In genomic region chr11:95307526-95307925, GRCm38 (mm10) we compare ENCODE assay signal across 20 mouse cellular contexts. TPM values are rescaled to one million over a fixed set of nuclear protein-coding genes. Genes with fewer than 3 reads are reported as not detected.
DNase-seq lines count a peak whose midpoint lies in the region; ATAC-seq and TF ChIP-seq lines count a peak whose summit lies in the region.
"Had no signal": no experiment of that assay in that cellular context is flagged by ENCODE, and none has a peak within 500 bp of the region (broad histone marks: within the 10 kb centered on the region; RNA-seq: fewer than 3 reads in every experiment).

No protein-coding gene starts in this region.

- peak; percentile 24 for ATAC-seq in intestine, postnatal 0 days
- ATAC-seq in liver, embryonic 16.5 days (ENCODE audit: low read depth), result no peak
- ATAC-seq: midbrain, embryonic 16.5 days had no signal

- H3K36me3 ChIP-seq in CH12.LX (replicated peaks in 1 of 2; ENCODE audit: control insufficient read depth in 1 of 2, insufficient read depth in 1 of 2, low read length in 1 of 2), result peaks cover 21 to 54% of the 10 kb centered on the region in 2 experiments
- peaks cover 12% of the 10 kb centered on the region for H3K36me3 ChIP-seq in intestine, postnatal 0 days (ENCODE audit: control insufficient read depth, insufficient read depth)
- peaks cover 30% of the 10 kb centered on the region for H3K36me3 ChIP-seq in liver, embryonic 16.5 days (ENCODE audit: control insufficient read depth, insufficient read depth)

- no peak overlapping the region for H3K9ac ChIP-seq in CH12.LX (ENCODE audit: insufficient read depth, low read depth)
- no peak overlapping the region for H3K9ac ChIP-seq in intestine, postnatal 0 days (ENCODE audit: low read depth, low read length)
- no peak overlapping the region for H3K9ac ChIP-seq in liver, embryonic 16.5 days (ENCODE audit: low read depth, low read length)
- H3K9ac ChIP-seq: embryonic facial prominence, embryonic 13.5 days; forebrain, embryonic 12.5 days; lung, embryonic 14.5 days had no signal

- WGBS in intestine, postnatal 0 days, result 45% methylated on average over 8 of the region's 8 CpGs
- 47% methylated on average over 8 of the region's 8 CpGs for WGBS in liver, embryonic 16.5 days (ENCODE audit: insufficient replicate concordance)

- H3K4me3 ChIP-seq in CH12.LX (replicated peaks in 1 of 3; ENCODE audit: low read depth in 2 of 3, low read length in 2 of 3, poor library complexity in 1 of 3), result no peak overlapping the region
- no peak overlapping the region for H3K4me3 ChIP-seq in intestine, postnatal 0 days (ENCODE audit: low read depth, low read length)
- H3K4me3 ChIP-seq in liver, embryonic 16.5 days (ENCODE audit: low read depth, low read length), result no peak overlapping the region
- H3K4me3 ChIP-seq: embryonic facial prominence, embryonic 13.5 days; forebrain, embryonic 12.5 days; heart, embryonic 13.5 days; hindbrain, embryonic 10.5 days had no signal

- H3K27ac ChIP-seq in CH12.LX (ENCODE audit: insufficient read depth, low read depth), result no peak overlapping the region
- peak overlapping the region; percentile 58 for H3K27ac ChIP-seq in intestine, postnatal 0 days (ENCODE audit: low read depth, low read length)
- H3K27ac ChIP-seq in liver, embryonic 16.5 days (ENCODE audit: low read length), result 0 out of 2 replicates have a peak overlapping the region, but pooled peaks have one; percentile 1
- H3K27ac ChIP-seq: embryonic facial prominence, embryonic 13.5 days; forebrain, embryonic 12.5 days; heart, embryonic 13.5 days; hindbrain, embryonic 10.5 days had no signal

- TF ChIP-seq RAD21 in CH12.LX (IDR thresholded peaks at IDR 0.05; ENCODE audit: low read depth, low read length), result no peak

- peaks cover 65% of the 10 kb centered on the region for H3K79me2 ChIP-seq in CH12.LX (replicated peaks; ENCODE audit: control insufficient read depth, extremely low read depth, insufficient read depth, poor library complexity, severe bottlenecking)

- TF ChIP-seq POLR2A in CH12.LX (IDR thresholded peaks at IDR 0.05; ENCODE audit: low read depth, low read length), result no peak

- H3K4me1 ChIP-seq in CH12.LX (ENCODE audit: control insufficient read depth in 1 of 2, insufficient read depth in 2 of 2), result peaks cover 5 to 27% of the 10 kb centered on the region in 2 experiments; a peak in 3 of 4 replicates
- peaks cover 5% of the 10 kb centered on the region; the same call in 1 of the 2 replicates for H3K4me1 ChIP-seq in intestine, postnatal 0 days (replicated peaks; ENCODE audit: control insufficient read depth, insufficient read depth, low read length)
- peaks cover 26% of the 10 kb centered on the region for H3K4me1 ChIP-seq in liver, embryonic 16.5 days (ENCODE audit: control insufficient read depth, low read depth, low read length)

- H3K4me2 ChIP-seq in CH12.LX (ENCODE audit: insufficient read depth, low read depth, poor library complexity, severe bottlenecking), result peak overlapping the region; percentile 25; the same call in 1 of the 2 replicates
- peak overlapping the region; percentile 74; the same call in 1 of the 2 replicates for H3K4me2 ChIP-seq in intestine, postnatal 0 days (replicated peaks; ENCODE audit: low read depth)
- peak overlapping the region; percentile 96; the same call in 1 of the 2 replicates for H3K4me2 ChIP-seq in liver, embryonic 16.5 days (ENCODE audit: low read depth, low read length)
- H3K4me2 ChIP-seq: forebrain, embryonic 12.5 days had no signal

- peak; percentile 25 for DNase-seq in cerebellum, adult 11-12 months
- no peak for DNase-seq in cerebellum, postnatal 14 days
- DNase-seq in CH12.LX (ENCODE audit: extremely low read depth), result no peak
- DNase-seq in right cerebral cortex, postnatal 25 days, result no peak
- no peak for DNase-seq in cerebellum, adult 18-20 months
- DNase-seq in layer of hippocampus, adult 11-12 months (ENCODE audit: low spot score), result no peak
- DNase-seq: lung, embryonic 14.5 days; thymus, adult 18-20 months had no signal

- no peaks in the 10 kb centered on the region for H3K9me3 ChIP-seq in CH12.LX (replicated peaks; ENCODE audit: low read length)
- no peaks in the 10 kb centered on the region for H3K9me3 ChIP-seq in intestine, postnatal 0 days (ENCODE audit: control insufficient read depth)
- no peaks in the 10 kb centered on the region for H3K9me3 ChIP-seq in liver, embryonic 16.5 days (replicated peaks; ENCODE audit: control insufficient read depth, low read length)
- H3K9me3 ChIP-seq: embryonic facial prominence, embryonic 13.5 days; forebrain, embryonic 12.5 days; heart, embryonic 13.5 days; hindbrain, embryonic 10.5 days had no signal

- in situ Hi-C loops in CH12.LX (cut with MboI; ENCODE audit: low pct_ligation_motif_present, low pct_unique_long_range_greater_than_20kb, low sequenced_read_pairs), result no loop called here

- dilution Hi-C loops in CH12.LX (cut with MboI; ENCODE audit: extremely low pct_ligation_motif_present, extremely low pct_unique_long_range_greater_than_20kb, low sequenced_read_pairs), result no loop called here

- no peaks in the 10 kb centered on the region for H3K27me3 ChIP-seq in CH12.LX (replicated peaks)
- H3K27me3 ChIP-seq in intestine, postnatal 0 days (replicated peaks; ENCODE audit: control insufficient read depth, insufficient read depth, low read length), result no peaks in the 10 kb centered on the region
- no peaks in the 10 kb centered on the region for H3K27me3 ChIP-seq in liver, embryonic 16.5 days (ENCODE audit: control insufficient read depth, insufficient read depth, low read depth, low read length)
- H3K27me3 ChIP-seq: embryonic facial prominence, embryonic 13.5 days; forebrain, embryonic 12.5 days; heart, embryonic 13.5 days had no signal

- TF ChIP-seq CTCF in CH12.LX (conservative IDR thresholded peaks at IDR 0.05 in 1 of 2, IDR thresholded peaks at IDR 0.05 in 1 of 2; ENCODE audit: low read depth in 2 of 2, low read length in 2 of 2), result no peak
- TF ChIP-seq CTCF in intestine, postnatal 0 days (IDR thresholded peaks at IDR 0.05; ENCODE audit: low read depth), result no peak

- TF ChIP-seq EP300 in CH12.LX (IDR thresholded peaks at IDR 0.05; ENCODE audit: low read length), result no peak

TF ChIP-seq in CH12.LX, 34 proteins besides CTCF, POLR2A, EP300 and RAD21:
- TF ChIP-seq POLR2AphosphoS2 (IDR thresholded peaks at IDR 0.05; ENCODE audit: low read depth, low read length), result no peak
- no peak for TF ChIP-seq BHLHE40 (IDR thresholded peaks at IDR 0.05; ENCODE audit: low read depth, low read length)
- no peak for TF ChIP-seq PAX5 (IDR thresholded peaks at IDR 0.05; ENCODE audit: low read length)
- no peak for TF ChIP-seq SIN3A (IDR thresholded peaks at IDR 0.05; ENCODE audit: low read length)
- no peak for TF ChIP-seq USF2 (conservative IDR thresholded peaks at IDR 0.05; ENCODE audit: low read depth, low read length)
- TF ChIP-seq UBTF (IDR thresholded peaks at IDR 0.05; ENCODE audit: low read depth, low read length), result no peak
- no peak for TF ChIP-seq ZKSCAN1 (IDR thresholded peaks at IDR 0.05; ENCODE audit: borderline replicate concordance, low read depth, low read length)
- TF ChIP-seq KAT2A (IDR thresholded peaks at IDR 0.05; ENCODE audit: insufficient replicate concordance, low read length), result no peak
- no peak for TF ChIP-seq IRF4 (IDR thresholded peaks at IDR 0.05; ENCODE audit: low read depth, low read length)
- no peak for TF ChIP-seq HCFC1 (IDR thresholded peaks at IDR 0.05; ENCODE audit: low read depth, low read length)
- no peak for TF ChIP-seq ELF1 (IDR thresholded peaks at IDR 0.05; ENCODE audit: low read depth, low read length)
- no peak for TF ChIP-seq JUND (conservative IDR thresholded peaks at IDR 0.05; ENCODE audit: low read depth, low read length)
- no peak for TF ChIP-seq E2F4 (IDR thresholded peaks at IDR 0.05; ENCODE audit: insufficient replicate concordance, low read depth, low read length)
- no peak for TF ChIP-seq ZNF384 (IDR thresholded peaks at IDR 0.05; ENCODE audit: low read depth, low read length)
- no peak for TF ChIP-seq GABPA (IDR thresholded peaks at IDR 0.05; ENCODE audit: insufficient replicate concordance, low read depth, low read length)
- TF ChIP-seq TCF12 (IDR thresholded peaks at IDR 0.05; ENCODE audit: low read depth, low read length), result no peak
- TF ChIP-seq NELFE (IDR thresholded peaks at IDR 0.05; ENCODE audit: low read depth, low read length), result no peak
- TF ChIP-seq MXI1 (IDR thresholded peaks at IDR 0.05; ENCODE audit: low read depth, low read length), result no peak
- no peak for TF ChIP-seq RCOR1 (conservative IDR thresholded peaks at IDR 0.05; ENCODE audit: low read depth, low read length)
- no peak for TF ChIP-seq MYC (IDR thresholded peaks at IDR 0.05; ENCODE audit: low read depth, low read length)

RNA-seq across cellular contexts. Expression of gene Kat7, which starts 2.5 kb away (rescaled TPM):
- total RNA-seq in CH12.LX (2012; rRNA removed) (59.5 and 60.3 TPM in 2 replicates), CH12.LX (2014; rRNA removed) (65.1 and 66.7 TPM in 2 replicates)
- 82.0 and 90.2 TPM in 2 replicates for polyA plus RNA-seq in CH12.LX (2012; ENCODE audit: insufficient read length, low read depth)
- 29.7 and 30.2 TPM in 2 replicates for polyA plus RNA-seq in intestine, postnatal 0 days (2015; fragmentation: Nextera tagmentation; extraction: Ambion mirVana)
- polyA plus RNA-seq in liver, embryonic 16.5 days (2015; fragmentation: Nextera tagmentation; extraction: Ambion mirVana), result 29.4 and 31.2 TPM in 2 replicates

RNA-seq across cellular contexts. Expression of gene Fam117a, which starts 29.3 kb away (rescaled TPM):
- total RNA-seq in CH12.LX (2012; rRNA removed) (1.5 and 2.2 TPM in 2 replicates), CH12.LX (2014; rRNA removed) (0.54 and 0.62 TPM in 2 replicates)
- polyA plus RNA-seq in CH12.LX (2012; ENCODE audit: insufficient read length, low read depth), result 0.91 and 0.98 TPM in 2 replicates
- 5.5 and 7.4 TPM in 2 replicates for polyA plus RNA-seq in intestine, postnatal 0 days (2015; fragmentation: Nextera tagmentation; extraction: Ambion mirVana)
- 73.5 and 81.3 TPM in 2 replicates for polyA plus RNA-seq in liver, embryonic 16.5 days (2015; fragmentation: Nextera tagmentation; extraction: Ambion mirVana)

RNA-seq across cellular contexts. Expression of gene Tac4, which starts 46.2 kb away (rescaled TPM):
- total RNA-seq in CH12.LX (2012; rRNA removed) (not detected in 2 replicates), CH12.LX (2014; rRNA removed) (not detected in 2 replicates)
- 0.19 TPM in 1 of 2 replicates, not detected in the other for polyA plus RNA-seq in CH12.LX (2012; ENCODE audit: insufficient read length, low read depth)
- not detected in 2 replicates for polyA plus RNA-seq in intestine, postnatal 0 days (2015; fragmentation: Nextera tagmentation; extraction: Ambion mirVana)
- not detected in 2 replicates for polyA plus RNA-seq in liver, embryonic 16.5 days (2015; fragmentation: Nextera tagmentation; extraction: Ambion mirVana)
- total RNA-seq: gastrocnemius, postnatal 4 days; layer of hippocampus, adult 8-10 months; left cerebral cortex, postnatal 14 days had no signal
- polyA plus RNA-seq: cortical plate, adult 2 months; embryonic facial prominence, embryonic 13.5 days; heart, embryonic 13.5 days; hindbrain, embryonic 10.5 days; lung, embryonic 14.5 days; midbrain, embryonic 16.5 days; urinary bladder, adult 2 months had no signal

Comparison
In these comparisons a context has a peak if more than half of its experiments do, and no peak if none do; other contexts are left out.
1. H3K4me2 ChIP-seq: peak in every context shown above with its lines; median percentile 96 in liver, embryonic 16.5 days; 74 in intestine, postnatal 0 days; 25 in CH12.LX.